Mouse (Mus musculus) left cerebral cortex, adult 8-10 months (tissue): ENCODE results near the gene Prl3b1. TPM values are rescaled to one million over a fixed set of nuclear protein-coding genes. Genes with fewer than 3 reads are reported as not detected.

ENCODE experiments used
- DNase-seq, 2 experiments: peaks; one replicate each; pipeline ENCODE4 v3.0.0; 2022; ENCODE audit warnings: low spot score in 2 of 2
- total RNA-seq, 4 experiments: library from RNA; stranded (reverse); gene quantifications; 2 replicates each; pipeline ENCODE4 v1.2.4; 2022

Gene Prl3b1
- total RNA-seq = not detected

- no peak for DNase-seq
Measured at GRCm38 (mm10) chr13:27241547-27241946, at the start of gene Prl3b1. Gene Prl3b1, plus strand, starts transcription at chr13:27241847.

DNA sequence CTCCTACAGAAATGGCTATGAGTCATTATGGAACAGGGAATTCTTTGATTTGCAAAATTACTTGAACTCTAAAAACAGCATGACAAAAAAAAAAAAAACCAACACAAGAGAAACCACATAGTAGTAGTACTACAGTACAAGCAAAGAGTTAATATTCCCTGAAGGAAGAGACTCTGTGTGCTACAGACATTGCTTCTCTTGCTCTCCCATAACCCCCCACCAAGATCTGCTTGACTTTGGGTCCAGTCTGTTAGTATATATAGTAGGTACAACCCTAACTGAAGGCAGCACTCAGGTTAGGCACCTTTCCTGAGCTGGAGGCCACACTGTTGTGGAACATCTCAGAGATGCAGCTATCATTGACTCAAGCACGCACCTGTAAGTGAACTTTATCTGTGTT is 45.3 kb upstream of the Prl3b1 start, which contains the start of gene Prl3c1:
Gene Prl3c1 (plus strand): TSS at position 301 of the 400 bp plus-strand sequence.
- no peak for DNase-seq

- no peak for DNase-seq
Measured at GRCm38 (mm10) chr13:27259136-27259535, 17.5 kb downstream of the Prl3b1 start, which contains the start of gene Prl3a1. Gene Prl3a1, plus strand, starts transcription at chr13:27259436.

Other genes starting within 250 kb of the Prl3b1 start
- 10 to 100 TPM in 1 of 4 experiments, 1 to 10 TPM in 1, not detected in 2; 1.2 to 24.5 TPM for gene Prl, start 184.3 kb upstream of the Prl3b1 start, total RNA-seq
- not detected for gene Prl3d1, start 147.7 kb upstream of the Prl3b1 start, total RNA-seq
- not detected for gene Prl3d2, start 120.1 kb upstream of the Prl3b1 start, total RNA-seq
- gene Prl3d3, start 85.1 kb upstream of the Prl3b1 start, total RNA-seq = not detected
- not detected for gene Prl3c1, start 45.2 kb upstream of the Prl3b1 start, total RNA-seq
- gene Prl3a1, start 17.6 kb downstream of the Prl3b1 start, total RNA-seq = not detected
- gene Prl6a1, start 70.8 kb downstream of the Prl3b1 start, total RNA-seq = not detected
- gene Prl8a2, start 103.8 kb downstream of the Prl3b1 start, total RNA-seq = not detected
- not detected for gene Prl2b1, start 149.0 kb downstream of the Prl3b1 start, total RNA-seq
- gene Prl8a6, start 196.8 kb downstream of the Prl3b1 start, total RNA-seq = not detected